Mouse (Mus musculus): ENCODE data around the gene Ifitm2. TPM values are rescaled to one million over a fixed set of nuclear protein-coding genes. Genes with fewer than 3 reads are reported as not detected.

The Ifitm2 gene
- polyA plus RNA-seq, 1 experiment from 2014 or later, result 459 TPM

- Histone ChIP-seq H3K9me3 (replicated peaks) (no peaks in the 10 kb centered on the region), H3K9ac (no peak overlapping the region), H3K4me1 (replicated peaks) (peaks cover 7% of the 10 kb centered on the region; the same call in 1 of the 2 replicates), H3K27me3 (peaks cover 12% of the 10 kb centered on the region), H3K27ac (no peak overlapping the region), H3K4me3 (no peak overlapping the region), H3K4me2 (no peak overlapping the region), H3K36me3 (no peaks in the 10 kb centered on the region)
- ATAC-seq (replicated peaks; ENCODE audit: insufficient number of reproducible peaks, insufficient read depth, low FRiP score, low read depth), result no peak
- WGBS, result 14% methylated on average over 14 of the region's 14 CpGs
Observed at GRCm38 (mm10) chr7:140967862-140968591, 12.2 kb upstream of the Ifitm2 start.

- no peak for ATAC-seq (replicated peaks; ENCODE audit: insufficient number of reproducible peaks, insufficient read depth, low FRiP score, low read depth)
- H3K36me3 ChIP-seq, result no peaks in the 10 kb centered on the region
- H3K4me1 ChIP-seq (replicated peaks), result peaks cover 7% of the 10 kb centered on the region; the same call in 1 of the 2 replicates
- 83% methylated on average over 4 of the region's 4 CpGs for WGBS
- no peak within 1 kb of the TSS for H3K4me3 ChIP-seq
- no peak within 1 kb of the TSS for H3K9ac ChIP-seq
- no peak within 1 kb of the TSS for H3K4me2 ChIP-seq
- peaks cover 12% of the 10 kb centered on the region for H3K27me3 ChIP-seq
- H3K27ac ChIP-seq, result no peak within 1 kb of the TSS
- no peaks in the 10 kb centered on the region for H3K9me3 ChIP-seq (replicated peaks)
Observed at GRCm38 (mm10) chr7:140966921-140967320, 11.1 kb upstream of the Ifitm2 start, which contains the start of gene Ifitm1. Ifitm1 (plus strand) TSS chr7:140967221.

- peaks cover 14% of the 10 kb centered on the region for H3K27me3 ChIP-seq
- no peaks in the 10 kb centered on the region for H3K36me3 ChIP-seq
- H3K4me2 ChIP-seq, result no peak overlapping the region
- no peaks in the 10 kb centered on the region for H3K4me1 ChIP-seq (replicated peaks)
- H3K9ac ChIP-seq, result no peak overlapping the region
- no peak for ATAC-seq (replicated peaks; ENCODE audit: insufficient number of reproducible peaks, insufficient read depth, low FRiP score, low read depth)
- no peak overlapping the region for H3K4me3 ChIP-seq
- H3K27ac ChIP-seq, result no peak overlapping the region
- no peaks in the 10 kb centered on the region for H3K9me3 ChIP-seq (replicated peaks)
- 67% methylated on average over 2 of the region's 2 CpGs for WGBS
Observed at GRCm38 (mm10) chr7:140962733-140963132, 6.9 kb upstream of the Ifitm2 start.

- Histone ChIP-seq H3K27ac (no peak overlapping the region), H3K36me3 (no peaks in the 10 kb centered on the region), H3K9ac (no peak overlapping the region), H3K4me3 (no peak overlapping the region), H3K9me3 (replicated peaks) (no peaks in the 10 kb centered on the region), H3K27me3 (peaks cover 7% of the 10 kb centered on the region), H3K4me2 (no peak overlapping the region), H3K4me1 (replicated peaks) (peaks cover 5% of the 10 kb centered on the region)
- 71% methylated on average over 2 of the region's 2 CpGs for WGBS
- no peak for ATAC-seq (replicated peaks; ENCODE audit: insufficient number of reproducible peaks, insufficient read depth, low FRiP score, low read depth)
Observed at GRCm38 (mm10) chr7:140961416-140961815, 5.6 kb upstream of the Ifitm2 start.

- no peak for ATAC-seq (replicated peaks; ENCODE audit: insufficient number of reproducible peaks, insufficient read depth, low FRiP score, low read depth)
- H3K9me3 ChIP-seq (replicated peaks), result no peaks in the 10 kb centered on the region
- WGBS, result 73% methylated on average over 5 of the region's 5 CpGs
- no peak overlapping the region for H3K9ac ChIP-seq
- H3K4me1 ChIP-seq (replicated peaks), result peaks cover 15% of the 10 kb centered on the region
- no peak overlapping the region for H3K4me2 ChIP-seq
- peaks cover 7% of the 10 kb centered on the region for H3K27me3 ChIP-seq
- no peaks in the 10 kb centered on the region for H3K36me3 ChIP-seq
- no peak overlapping the region for H3K4me3 ChIP-seq
- no peak overlapping the region for H3K27ac ChIP-seq
Observed at GRCm38 (mm10) chr7:140960026-140960425, 4.2 kb upstream of the Ifitm2 start.

GRCm38 (mm10) chr7:140959181-140959901 is 3.6 kb upstream of the Ifitm2 start:
- 14% methylated on average over 9 of the region's 9 CpGs for WGBS
- no peak overlapping the region for H3K4me2 ChIP-seq

GRCm38 (mm10) chr7:140956556-140956869 is 726 bp upstream of the Ifitm2 start:
- no peak overlapping the region for H3K9ac ChIP-seq
- H3K27me3 ChIP-seq, result peaks cover 7% of the 10 kb centered on the region
- H3K4me2 ChIP-seq, result peak overlapping the region; percentile 66
- H3K36me3 ChIP-seq, result no peaks in the 10 kb centered on the region
- ATAC-seq (replicated peaks; ENCODE audit: insufficient number of reproducible peaks, insufficient read depth, low FRiP score, low read depth), result no peak
- H3K27ac ChIP-seq, result peak overlapping the region; percentile 90
- no peaks in the 10 kb centered on the region for H3K9me3 ChIP-seq (replicated peaks)
- 43% methylated on average over 6 of the region's 6 CpGs for WGBS
- H3K4me3 ChIP-seq, result no peak overlapping the region
- H3K4me1 ChIP-seq (replicated peaks), result peaks cover 41% of the 10 kb centered on the region

More at GRCm38 (mm10) chr7:140959181-140959901, 3.6 kb upstream of the Ifitm2 start:
- Histone ChIP-seq H3K9ac (no peak overlapping the region), H3K9me3 (replicated peaks) (no peaks in the 10 kb centered on the region), H3K4me3 (no peak overlapping the region), H3K36me3 (no peaks in the 10 kb centered on the region), H3K27me3 (peaks cover 7% of the 10 kb centered on the region), H3K4me1 (replicated peaks) (peaks cover 22% of the 10 kb centered on the region), H3K27ac (no peak overlapping the region)
- ATAC-seq (replicated peaks; ENCODE audit: insufficient number of reproducible peaks, insufficient read depth, low FRiP score, low read depth), result no peak

GRCm38 (mm10) chr7:140955342-140955741 is 445 bp downstream of the Ifitm2 start:
- Histone ChIP-seq H3K4me2 (peak overlapping the region; percentile 66), H3K4me3 (peak overlapping the region; percentile 58), H3K9ac (peak overlapping the region; percentile 57), H3K36me3 (no peaks in the 10 kb centered on the region), H3K27ac (peak overlapping the region; percentile 90), H3K4me1 (replicated peaks) (peaks cover 52% of the 10 kb centered on the region), H3K27me3 (peaks cover 7% of the 10 kb centered on the region), H3K9me3 (replicated peaks) (no peaks in the 10 kb centered on the region)
- 0 out of 2 replicates have a peak, but pooled peaks have one; percentile 15 for ATAC-seq (replicated peaks; ENCODE audit: insufficient number of reproducible peaks, insufficient read depth, low FRiP score, low read depth)
- 3% methylated on average over 17 of the region's 17 CpGs for WGBS

GRCm38 (mm10) chr7:140954733-140955071 is 1.1 kb downstream of the Ifitm2 start:
- Histone ChIP-seq H3K9me3 (replicated peaks) (no peaks in the 10 kb centered on the region), H3K4me3 (peak overlapping the region; percentile 58), H3K4me1 (replicated peaks) (peaks cover 59% of the 10 kb centered on the region), H3K9ac (peak overlapping the region; percentile 57), H3K36me3 (no peaks in the 10 kb centered on the region), H3K4me2 (peak overlapping the region; percentile 66), H3K27ac (peak overlapping the region; percentile 90), H3K27me3 (peaks cover 7% of the 10 kb centered on the region)
- ATAC-seq (replicated peaks; ENCODE audit: insufficient number of reproducible peaks, insufficient read depth, low FRiP score, low read depth), result no peak
- 5% methylated on average over 9 of the region's 9 CpGs for WGBS

- Histone ChIP-seq H3K9me3 (replicated peaks) (no peaks in the 10 kb centered on the region), H3K27me3 (peaks cover 7% of the 10 kb centered on the region), H3K9ac (peak overlapping the region; percentile 57), H3K27ac (peak overlapping the region; percentile 90; the same call in 1 of the 2 replicates), H3K4me2 (peak overlapping the region; percentile 66), H3K4me1 (replicated peaks) (peaks cover 59% of the 10 kb centered on the region), H3K4me3 (peak overlapping the region; percentile 58), H3K36me3 (no peaks in the 10 kb centered on the region; the same call in 1 of the 2 replicates)
- no peak for ATAC-seq (replicated peaks; ENCODE audit: insufficient number of reproducible peaks, insufficient read depth, low FRiP score, low read depth)
- 51% methylated on average over 15 of the region's 15 CpGs for WGBS
Observed at GRCm38 (mm10) chr7:140953800-140954732, 1.7 kb downstream of the Ifitm2 start.

- 71% methylated on average over 11 of the region's 11 CpGs for WGBS
- H3K9me3 ChIP-seq (replicated peaks), result no peaks in the 10 kb centered on the region
- no peak overlapping the region for H3K27ac ChIP-seq
Observed at GRCm38 (mm10) chr7:140953133-140953532, 2.7 kb downstream of the Ifitm2 start.

More at GRCm38 (mm10) chr7:140953133-140953532, 2.7 kb downstream of the Ifitm2 start:
- no peaks in the 10 kb centered on the region; the same call in 1 of the 2 replicates for H3K36me3 ChIP-seq
- peaks cover 3% of the 10 kb centered on the region for H3K27me3 ChIP-seq
- H3K4me2 ChIP-seq, result peak overlapping the region; percentile 66
- H3K4me1 ChIP-seq (replicated peaks), result peaks cover 61% of the 10 kb centered on the region
- no peak overlapping the region for H3K9ac ChIP-seq
- H3K4me3 ChIP-seq, result peak overlapping the region; percentile 8; the same call in 1 of the 2 replicates
- ATAC-seq (replicated peaks; ENCODE audit: insufficient number of reproducible peaks, insufficient read depth, low FRiP score, low read depth), result no peak
